ENCODE assay signal across 10 mouse cellular contexts in the genomic region with DNA sequence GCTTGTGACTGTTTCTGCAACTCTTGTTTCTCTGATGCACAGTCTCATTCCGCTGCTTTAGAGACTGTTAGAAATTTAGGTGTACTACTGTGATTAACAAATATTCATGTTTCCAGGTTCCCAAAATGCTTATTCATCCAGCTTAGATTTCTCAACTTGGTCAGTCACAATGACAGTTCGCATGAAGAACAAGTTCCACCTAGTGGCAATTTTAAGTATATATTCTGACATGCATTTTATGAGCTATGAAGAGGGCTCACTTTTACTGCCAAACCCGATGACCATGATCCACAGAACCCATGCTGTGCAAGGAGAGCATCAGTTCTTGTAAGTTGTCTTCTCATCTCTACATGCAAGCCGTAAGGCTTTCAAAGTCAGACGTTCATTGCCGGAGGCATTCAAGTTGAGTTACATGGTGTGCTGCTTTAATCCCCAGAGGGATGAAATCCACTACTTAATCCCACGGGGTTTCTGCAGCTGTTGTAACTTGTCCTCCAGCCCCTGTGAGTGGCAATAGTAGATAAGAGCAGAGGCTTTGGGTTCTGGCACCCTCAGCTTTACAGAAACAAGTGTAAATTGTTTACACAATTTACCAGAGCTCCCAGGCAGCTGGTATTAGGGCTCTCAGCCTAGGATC. TPM values are rescaled to one million over a fixed set of nuclear protein-coding genes. Genes with fewer than 3 reads are reported as not detected.
A peak's percentile ranks its signal among the peaks of the same experiment; 100 is the strongest.
DNase-seq lines count a peak whose midpoint lies in the region; ATAC-seq and TF ChIP-seq lines count a peak whose summit lies in the region.
"Had no signal": no experiment of that assay in that cellular context is flagged by ENCODE, and none has a peak within 500 bp of the region (broad histone marks: within the 10 kb centered on the region; RNA-seq: fewer than 3 reads in every experiment).

No protein-coding gene starts in this region.

- H3K9ac ChIP-seq in embryonic facial prominence, embryonic 11.5 days (replicated peaks; ENCODE audit: low read length) = no peak overlapping the region
- H3K9ac ChIP-seq in liver, embryonic 14.5 days (replicated peaks) = no peak overlapping the region
- H3K9ac ChIP-seq in forebrain, embryonic 15.5 days (replicated peaks) = no peak overlapping the region
- H3K9ac ChIP-seq: kidney, embryonic 15.5 days had no signal

- no peaks in the 10 kb centered on the region for H3K27me3 ChIP-seq in embryonic facial prominence, embryonic 11.5 days (ENCODE audit: control insufficient read depth, insufficient read depth, low read length)
- H3K27me3 ChIP-seq in embryonic facial prominence, embryonic 10.5 days (replicated peaks; ENCODE audit: low read depth, poor library complexity, severe bottlenecking) = peaks cover 23% of the 10 kb centered on the region
- peaks cover under 1% of the 10 kb centered on the region; the same call in 1 of the 2 replicates for H3K27me3 ChIP-seq in liver, embryonic 14.5 days (ENCODE audit: control insufficient read depth, insufficient read depth, low read length)
- H3K27me3 ChIP-seq in forebrain, embryonic 15.5 days = no peaks in the 10 kb centered on the region

- H3K4me1 ChIP-seq in embryonic facial prominence, embryonic 11.5 days (ENCODE audit: control insufficient read depth, insufficient read depth, low read length) = no peaks in the 10 kb centered on the region
- no peaks in the 10 kb centered on the region for H3K4me1 ChIP-seq in embryonic facial prominence, embryonic 10.5 days
- no peaks in the 10 kb centered on the region for H3K4me1 ChIP-seq in liver, embryonic 14.5 days (replicated peaks; ENCODE audit: control insufficient read depth in 2 of 2, insufficient read depth in 2 of 2, low read length in 1 of 2)
- H3K4me1 ChIP-seq in forebrain, embryonic 15.5 days = no peaks in the 10 kb centered on the region
- H3K4me1 ChIP-seq: kidney, embryonic 15.5 days had no signal

- ATAC-seq in embryonic facial prominence, embryonic 11.5 days (replicated peaks; ENCODE audit: insufficient number of reproducible peaks, low FRiP score, low TSS enrichment, low read depth) = no peak
- no peak for ATAC-seq in liver, embryonic 14.5 days (ENCODE audit: insufficient read depth)
- no peak for ATAC-seq in forebrain, embryonic 15.5 days (replicated peaks)

- no peak overlapping the region for H3K27ac ChIP-seq in embryonic facial prominence, embryonic 11.5 days (replicated peaks; ENCODE audit: low read depth, low read length)
- H3K27ac ChIP-seq in embryonic facial prominence, embryonic 10.5 days (replicated peaks) = no peak overlapping the region
- no peak overlapping the region for H3K27ac ChIP-seq in liver, embryonic 14.5 days
- H3K27ac ChIP-seq in forebrain, embryonic 15.5 days (replicated peaks) = no peak overlapping the region
- H3K27ac ChIP-seq: kidney, embryonic 15.5 days had no signal

- no peak for TF ChIP-seq EP300 in liver, embryonic 14.5 days (IDR thresholded peaks at IDR 0.05; ENCODE audit: low read depth)

- peak; percentile 36 for DNase-seq in embryonic facial prominence, embryonic 11.5 days (ENCODE audit: low spot score)
- no peak for DNase-seq in embryonic facial prominence, embryonic 10.5 days (ENCODE audit: low spot score)
- DNase-seq in liver, embryonic 14.5 days (ENCODE audit: low read depth in 3 of 3, low spot score in 3 of 3) = no peak
- DNase-seq in liver = no peak
- peak; percentile 46 for DNase-seq in brain, adult 2 months (ENCODE audit: low read depth, low spot score)
- DNase-seq in retina, adult 2 months (ENCODE audit: low read depth, low spot score) = peak; percentile 6
- DNase-seq in urinary bladder, postnatal 10 days (ENCODE audit: low spot score) = no peak

- 55% methylated on average over 7 of the region's 7 CpGs for WGBS in embryonic facial prominence, embryonic 11.5 days
- 59% methylated on average over 7 of the region's 7 CpGs for WGBS in embryonic facial prominence, embryonic 10.5 days
- 29% methylated on average over 7 of the region's 7 CpGs for WGBS in liver, embryonic 14.5 days (ENCODE audit: insufficient replicate concordance)
- WGBS in forebrain, embryonic 15.5 days = 56% methylated on average over 7 of the region's 7 CpGs

- no peak overlapping the region for H3K4me3 ChIP-seq in embryonic facial prominence, embryonic 11.5 days (ENCODE audit: low read depth, low read length)
- H3K4me3 ChIP-seq in embryonic facial prominence, embryonic 10.5 days = no peak overlapping the region
- H3K4me3 ChIP-seq in liver, embryonic 14.5 days (ENCODE audit: insufficient read depth in 1 of 2, low read depth in 2 of 2, low read length in 2 of 2) = no peak overlapping the region
- no peak overlapping the region for H3K4me3 ChIP-seq in forebrain, embryonic 15.5 days
- H3K4me3 ChIP-seq: erythroblast, embryonic 14.5 days; kidney, embryonic 15.5 days had no signal

- no peak overlapping the region for H3K4me2 ChIP-seq in embryonic facial prominence, embryonic 11.5 days (ENCODE audit: low read depth, low read length)
- H3K4me2 ChIP-seq in liver, embryonic 14.5 days (ENCODE audit: low read depth) = no peak overlapping the region
- H3K4me2 ChIP-seq in forebrain, embryonic 15.5 days (replicated peaks) = no peak overlapping the region
- H3K4me2 ChIP-seq: kidney, embryonic 15.5 days had no signal

- peak; percentile 26; the same call in 1 of the 2 replicates for TF ChIP-seq CTCF in liver, embryonic 14.5 days (IDR thresholded peaks at IDR 0.05; ENCODE audit: low read depth)

- H3K36me3 ChIP-seq in embryonic facial prominence, embryonic 11.5 days (replicated peaks; ENCODE audit: control insufficient read depth, insufficient read depth, low read depth, low read length) = no peaks in the 10 kb centered on the region
- no peaks in the 10 kb centered on the region for H3K36me3 ChIP-seq in embryonic facial prominence, embryonic 10.5 days (replicated peaks)
- no peaks in the 10 kb centered on the region for H3K36me3 ChIP-seq in liver, embryonic 14.5 days (replicated peaks; ENCODE audit: control insufficient read depth, insufficient read depth, low read depth)
- H3K36me3 ChIP-seq in forebrain, embryonic 15.5 days = no peaks in the 10 kb centered on the region
- H3K36me3 ChIP-seq: kidney, embryonic 15.5 days had no signal

- H3K9me3 ChIP-seq in embryonic facial prominence, embryonic 11.5 days (replicated peaks; ENCODE audit: control insufficient read depth, low read length) = no peaks in the 10 kb centered on the region
- no peaks in the 10 kb centered on the region for H3K9me3 ChIP-seq in embryonic facial prominence, embryonic 10.5 days
- H3K9me3 ChIP-seq in liver, embryonic 14.5 days (ENCODE audit: control insufficient read depth, low read length) = no peaks in the 10 kb centered on the region
- no peaks in the 10 kb centered on the region for H3K9me3 ChIP-seq in forebrain, embryonic 15.5 days
- H3K9me3 ChIP-seq: kidney, embryonic 15.5 days had no signal

RNA-seq across cellular contexts. Expression of a gene that starts 6.8 kb away (rescaled TPM):
- 0.31 and 0.39 TPM in 2 replicates for polyA plus RNA-seq in embryonic facial prominence, embryonic 11.5 days (2014; fragmentation: Nextera tagmentation; extraction: Ambion mirVana)
- polyA plus RNA-seq in embryonic facial prominence, embryonic 10.5 days (2016; fragmentation: Nextera tagmentation; extraction: Ambion mirVana) = 0.45 and 0.61 TPM in 2 replicates
- polyA plus RNA-seq in liver, embryonic 14.5 days (2012; rRNA removed) = not detected in 2 replicates
- not detected in 2 replicates for polyA plus RNA-seq in liver, embryonic 14.5 days (2014; fragmentation: Nextera tagmentation; extraction: Ambion mirVana)
- polyA plus RNA-seq in forebrain, embryonic 15.5 days (2015; fragmentation: Nextera tagmentation; extraction: Ambion mirVana) = 0.14 TPM in 1 of 2 replicates, not detected in the other
- polyA plus RNA-seq: erythroblast, embryonic 14.5 days had no signal

RNA-seq across cellular contexts. Expression of a gene that starts 13.8 kb away (rescaled TPM):
- 31.1 and 37.9 TPM in 2 replicates for polyA plus RNA-seq in embryonic facial prominence, embryonic 11.5 days (2014; fragmentation: Nextera tagmentation; extraction: Ambion mirVana)
- polyA plus RNA-seq in embryonic facial prominence, embryonic 10.5 days (2016; fragmentation: Nextera tagmentation; extraction: Ambion mirVana) = 107 and 118 TPM in 2 replicates
- 10.8 and 17.0 TPM in 2 replicates for polyA plus RNA-seq in liver, embryonic 14.5 days (2012; rRNA removed)
- 11.5 and 14.5 TPM in 2 replicates for polyA plus RNA-seq in liver, embryonic 14.5 days (2014; fragmentation: Nextera tagmentation; extraction: Ambion mirVana)
- 23.6 and 27.3 TPM in 2 replicates for polyA plus RNA-seq in forebrain, embryonic 15.5 days (2015; fragmentation: Nextera tagmentation; extraction: Ambion mirVana)

RNA-seq across cellular contexts. Expression of a gene that starts 53.2 kb away (rescaled TPM):
- 23.0 and 24.0 TPM in 2 replicates for polyA plus RNA-seq in embryonic facial prominence, embryonic 11.5 days (2014; fragmentation: Nextera tagmentation; extraction: Ambion mirVana)
- polyA plus RNA-seq in embryonic facial prominence, embryonic 10.5 days (2016; fragmentation: Nextera tagmentation; extraction: Ambion mirVana) = 20.7 and 22.2 TPM in 2 replicates
- polyA plus RNA-seq in liver, embryonic 14.5 days (2012; rRNA removed) = 9.8 and 24.3 TPM in 2 replicates
- 25.4 and 28.1 TPM in 2 replicates for polyA plus RNA-seq in liver, embryonic 14.5 days (2014; fragmentation: Nextera tagmentation; extraction: Ambion mirVana)
- polyA plus RNA-seq in forebrain, embryonic 15.5 days (2015; fragmentation: Nextera tagmentation; extraction: Ambion mirVana) = 31.8 and 36.1 TPM in 2 replicates

RNA-seq across cellular contexts. Expression of a gene that starts 56.8 kb away (rescaled TPM):
- polyA plus RNA-seq in embryonic facial prominence, embryonic 11.5 days (2014; fragmentation: Nextera tagmentation; extraction: Ambion mirVana) = 34.2 and 36.8 TPM in 2 replicates
- 42.0 and 42.9 TPM in 2 replicates for polyA plus RNA-seq in embryonic facial prominence, embryonic 10.5 days (2016; fragmentation: Nextera tagmentation; extraction: Ambion mirVana)
- 2.9 and 4.9 TPM in 2 replicates for polyA plus RNA-seq in liver, embryonic 14.5 days (2012; rRNA removed)
- 5.5 and 6.8 TPM in 2 replicates for polyA plus RNA-seq in liver, embryonic 14.5 days (2014; fragmentation: Nextera tagmentation; extraction: Ambion mirVana)
- 19.3 and 19.6 TPM in 2 replicates for polyA plus RNA-seq in forebrain, embryonic 15.5 days (2015; fragmentation: Nextera tagmentation; extraction: Ambion mirVana)

Comparison
In these comparisons a context has a peak if more than half of its experiments do, and no peak if none do; other contexts are left out.
1. DNase-seq: peak in embryonic facial prominence, embryonic 11.5 days (single experiment), brain, adult 2 months (single experiment) and retina, adult 2 months (single experiment); none in embryonic facial prominence, embryonic 10.5 days (single experiment), liver, embryonic 14.5 days (0 of 3), liver (single experiment) and urinary bladder, postnatal 10 days (single experiment).